Comparison of ENCODE assay signal across 24 mouse cellular contexts in the genomic region with DNA sequence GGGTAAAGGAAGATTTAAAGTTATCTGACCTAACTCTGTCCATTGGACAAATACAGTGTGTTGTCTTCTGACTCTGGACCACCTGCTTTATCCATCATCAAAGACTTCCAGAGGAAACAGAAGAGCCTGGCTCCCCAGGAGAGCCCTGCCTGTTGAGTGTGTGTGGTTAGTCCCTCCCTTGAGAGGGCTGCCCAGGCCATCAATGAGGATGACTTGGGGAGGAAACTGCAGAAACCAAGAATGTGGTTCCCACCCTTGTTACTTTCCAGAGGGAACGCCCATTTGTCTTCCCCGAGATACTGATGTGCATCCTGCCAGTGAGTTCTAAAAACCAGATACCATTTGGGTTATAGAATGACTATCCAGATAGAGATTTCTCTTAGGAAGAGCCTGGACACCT.
A peak's percentile ranks its signal among the peaks of the same experiment; 100 is the strongest.
DNase-seq lines count a peak whose midpoint lies in the region; ATAC-seq and TF ChIP-seq lines count a peak whose summit lies in the region.
"Had no signal": no experiment of that assay in that cellular context is flagged by ENCODE, and none has a peak within 500 bp of the region (broad histone marks: within the 10 kb centered on the region; RNA-seq: fewer than 3 reads in every experiment).

No protein-coding gene starts in this region.

- peaks cover 7% of the 10 kb centered on the region for H3K4me1 ChIP-seq in heart, adult 2 months (ENCODE audit: control insufficient read depth, insufficient read depth, low read length)
- H3K4me1 ChIP-seq: embryonic facial prominence, embryonic 15.5 days had no signal

- ATAC-seq in common myeloid progenitor, adult 5-6 weeks (replicated peaks; ENCODE audit: low read depth, poor library complexity, severe bottlenecking), result peak; percentile 17
- ATAC-seq: activated CD4-positive, CD25-positive, alpha-beta regulatory T cell, adult 4 months; forebrain, embryonic 14.5 days; forebrain, embryonic 16.5 days; Patski had no signal

- intact Hi-C loops in heart, adult 2 months (cut with DNase I), result loop anchor here (10.0 kb wide), 1 partner anchor 233 kb away; no protein-coding TSS in a partner anchor
- intact Hi-C loops in heart, postnatal 36 days (cut with DNase I), result no loop called here

- DNase-seq in heart, adult 2 months, result peak in 1 of 2 experiments; percentile 24
- DNase-seq in heart, postnatal 36 days, result no peak
- peak; percentile 32 for DNase-seq in R1 (ENCODE audit: low read depth, low spot score)
- DNase-seq in yolk sac, embryonic 10.5 days (ENCODE audit: low spot score), result no peak
- no peak for DNase-seq in layer of hippocampus, adult 9-11 months
- DNase-seq: adrenal gland, adult 8-10 months; adrenal gland, postnatal 14 days; adrenal gland, postnatal 36 days; cerebellum, adult 11-12 months; cerebellum, adult 2 months; cerebellum, adult 9-10 months; cerebellum, postnatal 10 days; cerebellum, postnatal 25 days; embryo, embryonic 11 days had no signal

- H3K79me2 ChIP-seq in heart, adult 2 months (replicated peaks; ENCODE audit: control insufficient read depth, insufficient read depth, low read length), result peaks cover 6% of the 10 kb centered on the region

- H3K36me3 ChIP-seq in heart, adult 2 months (ENCODE audit: control insufficient read depth, insufficient read depth, low read length), result 0 out of 2 replicates have a peak, but pooled peaks cover 4% of the 10 kb centered on the region

- H3K9ac ChIP-seq in heart, adult 2 months (ENCODE audit: low read depth, low read length), result no peak overlapping the region
- H3K9ac ChIP-seq: embryonic facial prominence, embryonic 13.5 days; embryonic facial prominence, embryonic 15.5 days; forebrain, embryonic 12.5 days had no signal

- no peak for TF ChIP-seq POLR2A in heart, adult 2 months (IDR thresholded peaks at IDR 0.05; ENCODE audit: insufficient read depth, low read depth, low read length)

- no peak for TF ChIP-seq CTCF in heart, adult 2 months (IDR thresholded peaks at IDR 0.05)

- H3K27me3 ChIP-seq in heart, adult 2 months (ENCODE audit: control insufficient read depth, insufficient read depth, low read length), result no peaks in the 10 kb centered on the region
- H3K27me3 ChIP-seq: embryonic facial prominence, embryonic 13.5 days; embryonic facial prominence, embryonic 15.5 days; forebrain, embryonic 12.5 days; Patski had no signal

- no peak overlapping the region for H3K4me3 ChIP-seq in heart, adult 2 months
- H3K4me3 ChIP-seq: embryonic facial prominence, embryonic 13.5 days; embryonic facial prominence, embryonic 15.5 days; erythroblast, embryonic 14.5 days; forebrain, embryonic 10.5 days; forebrain, embryonic 12.5 days had no signal

- H3K27ac ChIP-seq in heart, adult 2 months, result no peak overlapping the region
- H3K27ac ChIP-seq: embryonic facial prominence, embryonic 13.5 days; embryonic facial prominence, embryonic 15.5 days; forebrain, embryonic 10.5 days; forebrain, embryonic 12.5 days had no signal

- WGBS in heart, adult 2 months, result 56% methylated on average over 2 of the region's 2 CpGs

- 0 out of 2 replicates have a peak, but pooled peaks have one; percentile 12 for TF ChIP-seq EP300 in heart, adult 2 months (IDR thresholded peaks at IDR 0.05; ENCODE audit: insufficient read depth, low read depth, low read length)
